Mouse (Mus musculus) limb, embryonic 14.5 days (tissue): ENCODE measurements at regions not wholly inside any gene's neighbourhood (a gene's known extent, or its start where the extent isn't known, plus 50 kb on each side); places are given as distances from the start of the nearest gene placed in this dataset.
A peak's percentile ranks its signal among the peaks of the same experiment; 100 is the strongest.

Experiments
- ATAC-seq: fragments of 200-750 bp; cut with Nextera tagmentation; 2 replicates; pipeline ENCODE4 v1.8.0; 2017; ENCODE audit warnings: low read depth, moderate number of reproducible peaks, moderate TSS enrichment; ENCODE audit not compliant: low FRiP score
- DNase-seq: peaks from one replicate; pipeline ENCODE4 v3.0.0-alpha.2; 2015; ENCODE audit warnings: low spot score
- H3K27ac ChIP-seq: fragments of 300-500 bp; sonication (generic); replicated peaks from 2 replicates; pipeline ENCODE4 v1.5.1; 2014; ENCODE audit warnings: low read depth, mild to moderate bottlenecking, low read length, moderate library complexity, mixed read lengths
- H3K27me3 ChIP-seq: fragments of 300-500 bp; sonication (generic); 2 replicates; pipeline ENCODE4 v1.6.1; 2014; ENCODE audit warnings: low read length, mixed read lengths; ENCODE audit not compliant: control insufficient read depth, insufficient read depth
- H3K36me3 ChIP-seq: fragments of 300-500 bp; sonication (generic); 2 replicates; pipeline ENCODE4 v1.6.1; 2014; ENCODE audit warnings: mild to moderate bottlenecking, low read length, moderate library complexity, mixed read lengths; ENCODE audit not compliant: control insufficient read depth, insufficient read depth
- H3K4me1 ChIP-seq: fragments of 300-500 bp; sonication (generic); 2 replicates; pipeline ENCODE4 v1.6.1; 2014; ENCODE audit warnings: antibody characterized with exemption, low read length, mixed read lengths; ENCODE audit not compliant: control insufficient read depth, insufficient read depth
- H3K4me2 ChIP-seq: fragments of 300-500 bp; sonication (generic); replicated peaks from 2 replicates; pipeline ENCODE4 v1.6.1; 2014; ENCODE audit warnings: low read depth, mild to moderate bottlenecking, low read length, moderate library complexity; ENCODE audit not compliant: severe bottlenecking
- H3K4me3 ChIP-seq: fragments of 300-500 bp; sonication (generic); replicated peaks from 2 replicates; pipeline ENCODE4 v1.5.1; 2014; ENCODE audit warnings: low read length
- H3K9ac ChIP-seq: fragments of 300-500 bp; sonication (generic); 2 replicates; pipeline ENCODE4 v1.6.1; 2014; ENCODE audit warnings: mild to moderate bottlenecking, low read depth, low read length, moderate library complexity; ENCODE audit not compliant: severe bottlenecking
- H3K9me3 ChIP-seq: fragments of 300-500 bp; sonication (generic); 2 replicates; pipeline ENCODE4 v1.6.1; 2016; ENCODE audit warnings: low read length; ENCODE audit not compliant: control insufficient read depth
- POLR2A ChIP-seq: fragments of 200-500 bp; IDR thresholded peaks from 2 replicates; pipeline ENCODE4 v1.8.0; 2012; ENCODE audit warnings: inconsistent platforms, mild to moderate bottlenecking, moderate library complexity, borderline replicate concordance; ENCODE audit not compliant: insufficient read depth, insufficient read length; ENCODE audit errors: extremely low read depth
- WGBS: fragments of 180-500 bp; shearing (Covaris S2); extraction: QIAGEN DNeasy Blood & Tissue Kit; methylation state at CpG from one replicate; pipeline ENCODE4 v1.1.7; 2014; 5-methylcytosine and 5-hydroxymethylcytosine counted together

- no peak for ATAC-seq
- no peak for TF ChIP-seq POLR2A
- no peaks in the 10 kb centered on the region for H3K9me3 ChIP-seq
- DNase-seq = no peak
- H3K27ac ChIP-seq = no peak overlapping the region
- no peak overlapping the region for H3K4me2 ChIP-seq
- H3K27me3 ChIP-seq = no peaks in the 10 kb centered on the region
- no peak overlapping the region for H3K4me3 ChIP-seq
- H3K9ac ChIP-seq = no peak overlapping the region
- WGBS = 15% methylated on average over 2 of the region's 2 CpGs
- H3K36me3 ChIP-seq = no peaks in the 10 kb centered on the region
- H3K4me1 ChIP-seq = peaks cover 8% of the 10 kb centered on the region
These were observed 95.8 kb upstream of the Tsc22d2 start for GRCm38 (mm10) chr3:58318756-58319155.

GRCm38 (mm10) chr3:58319463-58319862, 95.1 kb upstream of the Tsc22d2 start:
- no peak overlapping the region for H3K9ac ChIP-seq
- TF ChIP-seq POLR2A = no peak
- no peaks in the 10 kb centered on the region for H3K27me3 ChIP-seq
- no peaks in the 10 kb centered on the region for H3K36me3 ChIP-seq
- DNase-seq (no peak), ATAC-seq (no peak)
- no peak overlapping the region for H3K4me3 ChIP-seq
- 92% methylated on average over 1 of the region's 1 CpGs for WGBS
- H3K4me1 ChIP-seq = peaks cover 8% of the 10 kb centered on the region
- H3K4me2 ChIP-seq = no peak overlapping the region
- H3K9me3 ChIP-seq = no peaks in the 10 kb centered on the region
- H3K27ac ChIP-seq = no peak overlapping the region

- Histone ChIP-seq H3K27ac (no peak overlapping the region), H3K9me3 (no peaks in the 10 kb centered on the region), H3K36me3 (no peaks in the 10 kb centered on the region), H3K9ac (no peak overlapping the region), H3K4me3 (no peak overlapping the region), H3K4me1 (peaks cover 8% of the 10 kb centered on the region), H3K4me2 (no peak overlapping the region), H3K27me3 (no peaks in the 10 kb centered on the region)
- ATAC-seq (no peak), DNase-seq (no peak)
- WGBS = 58% methylated on average over 4 of the region's 4 CpGs
- TF ChIP-seq POLR2A = no peak
These were observed 93.7 kb upstream of the Tsc22d2 start for GRCm38 (mm10) chr3:58320812-58321211.

DNA sequence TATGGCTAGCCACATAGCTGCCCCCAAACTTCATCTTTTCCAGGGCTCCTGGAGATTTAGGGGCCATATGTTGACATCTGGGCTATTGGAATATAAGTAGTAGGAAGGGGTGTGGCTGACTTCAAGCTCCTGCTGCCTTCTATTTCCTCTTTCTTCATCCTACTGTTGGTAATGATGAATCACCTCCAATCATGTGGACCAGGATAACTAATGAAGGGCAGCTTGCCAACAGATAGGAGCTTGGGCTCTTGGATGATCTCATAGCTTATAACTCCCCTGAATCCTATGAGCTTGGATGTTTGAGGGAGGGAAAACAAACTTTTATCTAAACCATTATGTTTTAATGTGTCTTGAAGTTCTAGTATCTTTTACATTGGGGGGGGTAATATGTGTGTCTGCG, 92.2 kb upstream of the Tsc22d2 start:
- DNase-seq (no peak), ATAC-seq (no peak)
- Histone ChIP-seq H3K27me3 (no peaks in the 10 kb centered on the region), H3K4me3 (no peak overlapping the region), H3K4me1 (peaks cover 8% of the 10 kb centered on the region), H3K4me2 (no peak overlapping the region), H3K36me3 (no peaks in the 10 kb centered on the region), H3K9me3 (no peaks in the 10 kb centered on the region), H3K9ac (no peak overlapping the region), H3K27ac (no peak overlapping the region)
- TF ChIP-seq POLR2A = no peak
- WGBS = 88% methylated on average over 1 of the region's 1 CpGs

DNA sequence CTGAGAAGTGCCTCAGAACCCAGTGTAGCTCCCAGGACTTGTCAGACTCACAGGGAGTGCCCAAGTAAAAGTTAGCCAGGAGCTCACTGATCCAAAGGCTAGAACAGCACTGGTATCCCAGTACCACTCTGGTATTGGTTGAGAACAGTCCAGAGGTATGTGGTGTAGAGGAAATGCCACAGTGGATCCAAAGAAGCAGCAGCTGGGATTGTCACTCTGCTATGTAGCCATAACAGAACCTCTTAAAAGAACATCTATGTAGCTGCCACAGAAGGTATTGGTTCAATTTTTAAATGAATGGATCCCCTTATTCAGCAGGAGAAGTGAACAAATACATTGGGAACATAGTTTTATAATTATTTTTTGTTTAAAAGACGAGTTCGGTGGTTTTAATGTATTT, 86.8 kb upstream of the Tsc22d2 start:
- no peak for TF ChIP-seq POLR2A
- Histone ChIP-seq H3K4me3 (no peak overlapping the region), H3K4me2 (no peak overlapping the region), H3K36me3 (no peaks in the 10 kb centered on the region), H3K9me3 (no peaks in the 10 kb centered on the region), H3K4me1 (no peaks in the 10 kb centered on the region), H3K27ac (no peak overlapping the region), H3K9ac (no peak overlapping the region), H3K27me3 (no peaks in the 10 kb centered on the region)
- ATAC-seq (no peak), DNase-seq (no peak)
- WGBS = 77% methylated on average over 2 of the region's 2 CpGs

GRCm38 (mm10) chr3:58330186-58330585, 84.3 kb upstream of the Tsc22d2 start:
- Histone ChIP-seq H3K4me2 (no peak overlapping the region), H3K4me1 (peaks cover 12% of the 10 kb centered on the region; the same call in 1 of the 2 replicates), H3K9me3 (no peaks in the 10 kb centered on the region), H3K27ac (no peak overlapping the region), H3K36me3 (no peaks in the 10 kb centered on the region), H3K4me3 (no peak overlapping the region), H3K27me3 (no peaks in the 10 kb centered on the region), H3K9ac (no peak overlapping the region)
- DNase-seq (peak; percentile 56), ATAC-seq (peak; percentile 34; the same call in 1 of the 2 replicates)
- 77% methylated on average over 2 of the region's 2 CpGs for WGBS
- no peak for TF ChIP-seq POLR2A
